11 mouse cellular contexts compared by ENCODE assay signal in the genomic region with DNA sequence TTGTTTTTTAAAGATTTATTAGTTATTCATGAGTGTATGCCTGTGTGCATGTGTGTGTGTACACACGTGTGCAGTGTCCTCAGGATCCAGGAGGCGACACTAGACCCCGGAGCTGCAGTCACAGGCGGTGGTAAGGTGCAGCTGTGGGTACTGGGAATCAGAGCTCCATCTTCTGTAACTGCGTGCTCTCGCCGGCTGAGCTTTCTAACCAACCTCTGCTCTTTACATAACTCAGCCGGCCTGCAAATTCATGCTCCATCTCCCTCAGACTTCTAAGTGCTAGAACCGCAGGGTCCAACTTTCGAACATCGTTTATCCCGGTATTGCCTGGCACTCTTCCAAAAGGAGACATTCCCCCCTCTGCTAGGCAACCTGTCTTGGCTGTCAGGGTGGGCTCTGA. TPM values are rescaled to one million over a fixed set of nuclear protein-coding genes. Genes with fewer than 3 reads are reported as not detected.
DNase-seq lines count a peak whose midpoint lies in the region; ATAC-seq and TF ChIP-seq lines count a peak whose summit lies in the region.
"Had no signal": no experiment of that assay in that cellular context is flagged by ENCODE, and none has a peak within 500 bp of the region (broad histone marks: within the 10 kb centered on the region; RNA-seq: fewer than 3 reads in every experiment).

No protein-coding gene starts in this region.

- H3K27ac ChIP-seq in embryonic facial prominence, embryonic 12.5 days: peak overlapping the region; percentile 82
- H3K27ac ChIP-seq in embryonic facial prominence, embryonic 10.5 days (replicated peaks): no peak overlapping the region
- peak overlapping the region; percentile 91 for H3K27ac ChIP-seq in limb, embryonic 12.5 days
- no peak overlapping the region for H3K27ac ChIP-seq in limb, embryonic 10.5 days
- no peak overlapping the region for H3K27ac ChIP-seq in intestine, postnatal 0 days (ENCODE audit: low read depth, low read length)
- H3K27ac ChIP-seq: midbrain, embryonic 15.5 days had no signal

- TF ChIP-seq CTCF in intestine, postnatal 0 days (IDR thresholded peaks at IDR 0.05; ENCODE audit: low read depth): no peak

- peak overlapping the region; percentile 20; the same call in 1 of the 2 replicates for H3K9ac ChIP-seq in embryonic facial prominence, embryonic 12.5 days
- H3K9ac ChIP-seq in limb, embryonic 12.5 days (replicated peaks): no peak overlapping the region
- H3K9ac ChIP-seq in intestine, postnatal 0 days (ENCODE audit: low read depth, low read length): no peak overlapping the region
- H3K9ac ChIP-seq: midbrain, embryonic 15.5 days had no signal

- 0 out of 2 replicates have a peak, but pooled peaks cover 7% of the 10 kb centered on the region for H3K9me3 ChIP-seq in embryonic facial prominence, embryonic 12.5 days
- peaks cover 7% of the 10 kb centered on the region for H3K9me3 ChIP-seq in embryonic facial prominence, embryonic 10.5 days
- H3K9me3 ChIP-seq in limb, embryonic 12.5 days: peaks cover 13% of the 10 kb centered on the region
- peaks cover 3% of the 10 kb centered on the region; the same call in 1 of the 2 replicates for H3K9me3 ChIP-seq in limb, embryonic 10.5 days (replicated peaks)
- H3K9me3 ChIP-seq in intestine, postnatal 0 days (ENCODE audit: control insufficient read depth): 0 out of 2 replicates have a peak, but pooled peaks cover 4% of the 10 kb centered on the region
- H3K9me3 ChIP-seq: midbrain, embryonic 15.5 days had no signal

- no peaks in the 10 kb centered on the region for H3K36me3 ChIP-seq in embryonic facial prominence, embryonic 12.5 days
- H3K36me3 ChIP-seq in embryonic facial prominence, embryonic 10.5 days (replicated peaks): no peaks in the 10 kb centered on the region
- H3K36me3 ChIP-seq in limb, embryonic 12.5 days: no peaks in the 10 kb centered on the region
- H3K36me3 ChIP-seq in limb, embryonic 10.5 days: no peaks in the 10 kb centered on the region
- H3K36me3 ChIP-seq in intestine, postnatal 0 days (ENCODE audit: control insufficient read depth, insufficient read depth): no peaks in the 10 kb centered on the region
- H3K36me3 ChIP-seq: heart, embryonic 10.5 days; midbrain, embryonic 15.5 days had no signal

- no peak for ATAC-seq in embryonic facial prominence, embryonic 12.5 days (ENCODE audit: insufficient number of reproducible peaks, insufficient read depth, low FRiP score, low TSS enrichment)
- no peak for ATAC-seq in limb, embryonic 12.5 days (ENCODE audit: insufficient number of reproducible peaks, insufficient read depth, low FRiP score, low TSS enrichment, low read depth)
- ATAC-seq in intestine, postnatal 0 days: no peak
- ATAC-seq: midbrain, embryonic 15.5 days had no signal

- 0 out of 2 replicates have a peak overlapping the region, but pooled peaks have one; percentile 20 for H3K4me3 ChIP-seq in embryonic facial prominence, embryonic 12.5 days
- H3K4me3 ChIP-seq in embryonic facial prominence, embryonic 10.5 days: no peak overlapping the region
- no peak overlapping the region for H3K4me3 ChIP-seq in limb, embryonic 12.5 days (replicated peaks)
- H3K4me3 ChIP-seq in limb, embryonic 10.5 days: no peak overlapping the region
- no peak overlapping the region for H3K4me3 ChIP-seq in intestine, postnatal 0 days (ENCODE audit: low read depth, low read length)

- H3K27me3 ChIP-seq in embryonic facial prominence, embryonic 12.5 days: no peaks in the 10 kb centered on the region
- H3K27me3 ChIP-seq in embryonic facial prominence, embryonic 10.5 days (replicated peaks; ENCODE audit: low read depth, poor library complexity, severe bottlenecking): no peaks in the 10 kb centered on the region
- no peaks in the 10 kb centered on the region for H3K27me3 ChIP-seq in limb, embryonic 12.5 days
- H3K27me3 ChIP-seq in limb, embryonic 10.5 days (ENCODE audit: low read depth, poor library complexity, severe bottlenecking): no peaks in the 10 kb centered on the region
- no peaks in the 10 kb centered on the region for H3K27me3 ChIP-seq in intestine, postnatal 0 days (replicated peaks; ENCODE audit: control insufficient read depth, insufficient read depth, low read length)
- H3K27me3 ChIP-seq: midbrain, embryonic 15.5 days had no signal

- peaks cover 22% of the 10 kb centered on the region for H3K4me1 ChIP-seq in embryonic facial prominence, embryonic 12.5 days
- H3K4me1 ChIP-seq in embryonic facial prominence, embryonic 10.5 days: peaks cover 34% of the 10 kb centered on the region
- peaks cover 27% of the 10 kb centered on the region for H3K4me1 ChIP-seq in limb, embryonic 12.5 days (replicated peaks)
- H3K4me1 ChIP-seq in limb, embryonic 10.5 days: peaks cover 31% of the 10 kb centered on the region
- no peaks in the 10 kb centered on the region for H3K4me1 ChIP-seq in intestine, postnatal 0 days (replicated peaks; ENCODE audit: control insufficient read depth, insufficient read depth, low read length)

- WGBS in embryonic facial prominence, embryonic 12.5 days: 80% methylated on average over 12 of the region's 12 CpGs
- WGBS in embryonic facial prominence, embryonic 10.5 days: 89% methylated on average over 12 of the region's 12 CpGs
- 83% methylated on average over 12 of the region's 12 CpGs for WGBS in limb, embryonic 12.5 days
- WGBS in limb, embryonic 10.5 days: 92% methylated on average over 12 of the region's 12 CpGs
- 78% methylated on average over 12 of the region's 12 CpGs for WGBS in intestine, postnatal 0 days

- H3K4me2 ChIP-seq in embryonic facial prominence, embryonic 12.5 days (replicated peaks): 0 out of 2 replicates have a peak overlapping the region, but pooled peaks have one; percentile 48
- peak overlapping the region; percentile 54; the same call in 1 of the 2 replicates for H3K4me2 ChIP-seq in limb, embryonic 12.5 days
- peak overlapping the region; percentile 58; the same call in 1 of the 2 replicates for H3K4me2 ChIP-seq in intestine, postnatal 0 days (replicated peaks; ENCODE audit: low read depth)

- DNase-seq in embryonic facial prominence, embryonic 10.5 days (ENCODE audit: low spot score): no peak
- DNase-seq in limb, embryonic 10.5 days (ENCODE audit: low spot score): no peak
- peak; percentile 20 for DNase-seq in ZHBTc4 (ENCODE audit: low read depth, low spot score)
- no peak for DNase-seq in adrenal gland, postnatal 10 days
- DNase-seq in ovary, postnatal 10 days (ENCODE audit: low spot score): no peak
- DNase-seq: layer of hippocampus, adult 9-11 months had no signal

RNA-seq across cellular contexts. Expression of a gene that starts 24.0 kb away (rescaled TPM):
- 229 and 230 TPM in 2 replicates for polyA plus RNA-seq in embryonic facial prominence, embryonic 12.5 days (2016; fragmentation: Nextera tagmentation; extraction: Ambion mirVana)
- 255 TPM in 2 replicates for polyA plus RNA-seq in embryonic facial prominence, embryonic 10.5 days (2016; fragmentation: Nextera tagmentation; extraction: Ambion mirVana)
- polyA plus RNA-seq in limb, embryonic 12.5 days (2016; fragmentation: Nextera tagmentation; extraction: Ambion mirVana): 230 and 234 TPM in 2 replicates
- polyA plus RNA-seq in limb, embryonic 10.5 days (2016; fragmentation: Nextera tagmentation; extraction: Ambion mirVana): 265 and 282 TPM in 2 replicates
- 74.5 and 81.5 TPM in 2 replicates for polyA plus RNA-seq in intestine, postnatal 0 days (2015; fragmentation: Nextera tagmentation; extraction: Ambion mirVana)
- 100 to 1,000 TPM; 115 to 146 TPM for total RNA-seq in adrenal gland, postnatal 10 days (2021)

Comparison
In these comparisons a context has a peak if more than half of its experiments do, and no peak if none do; other contexts are left out.
1. H3K27ac ChIP-seq: peak in embryonic facial prominence, embryonic 12.5 days (single experiment) and limb, embryonic 12.5 days (single experiment); none in embryonic facial prominence, embryonic 10.5 days (single experiment), limb, embryonic 10.5 days (single experiment) and intestine, postnatal 0 days (single experiment).
2. Peak in every context shown above with its lines, with median percentiles within 50 percentile points of each other: H3K4me2 ChIP-seq.